Comparison of ENCODE assay signal across 10 mouse cellular contexts in genomic region chr4:46827471-46827870, GRCm38 (mm10).
DNase-seq lines count a peak whose midpoint lies in the region; ATAC-seq and TF ChIP-seq lines count a peak whose summit lies in the region.
"Had no signal": no experiment of that assay in that cellular context is flagged by ENCODE, and none has a peak within 500 bp of the region (broad histone marks: within the 10 kb centered on the region; RNA-seq: fewer than 3 reads in every experiment).

No protein-coding gene starts in this region.

- ATAC-seq in hindbrain, postnatal 0 days, result peak; percentile 27; the same call in 1 of the 2 replicates
- peak; percentile 44 for ATAC-seq in neural tube, embryonic 14.5 days (ENCODE audit: low read depth)
- ATAC-seq: lung, postnatal 0 days had no signal

- H3K9ac ChIP-seq in hindbrain, postnatal 0 days (replicated peaks; ENCODE audit: low read length), result no peak overlapping the region
- no peak overlapping the region for H3K9ac ChIP-seq in neural tube, embryonic 14.5 days (replicated peaks; ENCODE audit: low read depth, low read length)

- H3K4me3 ChIP-seq in heart, embryonic 10.5 days, result no peak overlapping the region
- no peak overlapping the region for H3K4me3 ChIP-seq in hindbrain, postnatal 0 days (ENCODE audit: low read length)
- no peak overlapping the region for H3K4me3 ChIP-seq in neural tube, embryonic 14.5 days (ENCODE audit: low read depth, low read length)

- no peak for DNase-seq in heart, embryonic 10.5 days (ENCODE audit: low spot score)
- no peak for DNase-seq in heart, adult 18-20 months
- peak; percentile 53 to 54 for DNase-seq in cerebellum, postnatal 36 days
- peak; percentile 46 for DNase-seq in hindbrain, postnatal 0 days (ENCODE audit: low spot score)
- DNase-seq in spleen, postnatal 36 days (ENCODE audit: low spot score in 2 of 2), result no peak
- DNase-seq in lung, postnatal 25 days (ENCODE audit: low spot score), result no peak
- DNase-seq in lung, postnatal 14 days, result no peak

- H3K36me3 ChIP-seq in heart, embryonic 10.5 days, result no peaks in the 10 kb centered on the region
- H3K36me3 ChIP-seq in hindbrain, postnatal 0 days (ENCODE audit: insufficient read depth, low read length), result no peaks in the 10 kb centered on the region
- no peaks in the 10 kb centered on the region for H3K36me3 ChIP-seq in neural tube, embryonic 14.5 days (ENCODE audit: control insufficient read depth, insufficient read depth, low read length)

- H3K4me1 ChIP-seq in heart, embryonic 10.5 days, result peaks cover 25% of the 10 kb centered on the region
- H3K4me1 ChIP-seq in hindbrain, postnatal 0 days (ENCODE audit: insufficient read depth, low read length), result peaks cover 12% of the 10 kb centered on the region; the same call in 1 of the 2 replicates
- H3K4me1 ChIP-seq in neural tube, embryonic 14.5 days (ENCODE audit: control insufficient read depth, insufficient read depth, low read length), result no peaks in the 10 kb centered on the region; the same call in 1 of the 2 replicates

- no peak overlapping the region for H3K4me2 ChIP-seq in hindbrain, postnatal 0 days (ENCODE audit: low read depth, low read length)
- no peak overlapping the region for H3K4me2 ChIP-seq in neural tube, embryonic 14.5 days (ENCODE audit: low read depth, low read length)

- no peaks in the 10 kb centered on the region for H3K9me3 ChIP-seq in heart, embryonic 10.5 days
- no peaks in the 10 kb centered on the region for H3K9me3 ChIP-seq in hindbrain, postnatal 0 days (ENCODE audit: low read length)
- H3K9me3 ChIP-seq in neural tube, embryonic 14.5 days (ENCODE audit: control insufficient read depth, low read length), result no peaks in the 10 kb centered on the region

- no peak for TF ChIP-seq CTCF in hindbrain, postnatal 0 days (IDR thresholded peaks at IDR 0.05; ENCODE audit: low read depth)

- 52% methylated on average over 9 of the region's 9 CpGs for WGBS in heart, embryonic 10.5 days
- 42% methylated on average over 9 of the region's 9 CpGs for WGBS in hindbrain, postnatal 0 days
- 52% methylated on average over 9 of the region's 9 CpGs for WGBS in neural tube, embryonic 14.5 days

- peaks cover 3% of the 10 kb centered on the region; the same call in 1 of the 2 replicates for H3K27me3 ChIP-seq in heart, embryonic 10.5 days (ENCODE audit: insufficient read depth, poor library complexity, severe bottlenecking)
- no peaks in the 10 kb centered on the region for H3K27me3 ChIP-seq in hindbrain, postnatal 0 days (ENCODE audit: insufficient read depth, low read length)
- no peaks in the 10 kb centered on the region for H3K27me3 ChIP-seq in neural tube, embryonic 14.5 days (ENCODE audit: control insufficient read depth, insufficient read depth, low read length)
- H3K27me3 ChIP-seq: CH12.LX had no signal

- H3K27ac ChIP-seq in heart, embryonic 10.5 days, result peak overlapping the region; percentile 48; the same call in 1 of the 2 replicates
- peak overlapping the region; percentile 22; the same call in 1 of the 2 replicates for H3K27ac ChIP-seq in hindbrain, postnatal 0 days
- H3K27ac ChIP-seq in neural tube, embryonic 14.5 days (ENCODE audit: low read depth, low read length), result no peak overlapping the region

Comparison
In these comparisons a context has a peak if more than half of its experiments do, and no peak if none do; other contexts are left out.
1. DNase-seq: peak in cerebellum, postnatal 36 days (2 of 2) and hindbrain, postnatal 0 days (single experiment); none in heart, embryonic 10.5 days (single experiment), heart, adult 18-20 months (0 of 2), spleen, postnatal 36 days (0 of 2), lung, postnatal 25 days (single experiment) and lung, postnatal 14 days (single experiment).